Mouse (Mus musculus): ENCODE results near the gene Lgals2.

DNA sequence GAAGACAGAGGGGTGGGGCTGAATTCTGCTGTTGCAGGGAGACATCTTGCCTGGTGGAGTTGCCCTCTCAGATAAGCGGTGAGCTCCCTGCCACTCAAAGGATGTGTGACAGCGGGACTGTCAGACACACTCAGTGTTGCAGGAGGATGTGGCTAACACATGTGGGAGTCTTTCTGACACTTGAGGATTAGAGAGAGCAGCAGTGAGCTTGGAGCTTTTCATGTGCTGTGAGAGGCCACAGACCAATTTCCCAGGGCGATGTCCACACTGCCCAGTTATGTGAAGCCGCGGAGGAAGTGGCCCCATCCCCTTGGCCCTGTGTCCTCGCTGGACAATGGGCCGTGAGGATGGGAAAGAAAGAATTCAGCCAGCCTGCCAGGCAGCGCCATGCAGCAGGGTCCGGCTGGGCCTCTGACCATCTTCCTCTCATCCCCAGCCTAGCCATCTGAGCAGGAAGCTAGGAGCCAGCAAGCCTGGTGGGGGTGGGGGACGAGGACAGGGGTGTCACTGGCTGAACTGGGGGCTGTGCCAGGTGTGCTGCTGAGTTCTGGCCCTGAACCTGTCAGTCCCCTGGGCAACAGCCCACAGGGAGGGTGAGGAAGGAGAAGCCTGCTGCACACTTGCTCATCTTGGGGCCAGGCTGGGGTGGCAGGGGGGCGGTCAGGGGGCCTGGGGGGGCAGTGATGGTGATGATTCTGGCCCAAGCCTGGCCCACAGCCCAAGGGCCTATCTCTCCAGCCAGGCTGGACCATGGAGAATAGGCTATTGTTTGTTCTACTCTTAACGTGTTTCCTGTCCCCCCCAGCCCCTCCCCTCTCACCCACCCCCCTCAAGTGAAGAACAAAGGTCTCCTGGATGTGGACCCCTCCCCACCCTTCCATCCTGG, 19.9 kb downstream of the Lgals2 start:
- no peak for TF ChIP-seq CTCF (IDR thresholded peaks at IDR 0.05; ENCODE audit: low read depth)
- no peak for TF ChIP-seq EP300 (IDR thresholded peaks at IDR 0.05; ENCODE audit: low read depth)

All from heart, postnatal 0 days (tissue).